Mouse (Mus musculus): ENCODE results near the gene Med24.

The Med24 gene

GRCm38 (mm10) chr11:98765421-98766309 lies 36.4 kb upstream of the Med24 start:
- no peak for DNase-seq

DNA sequence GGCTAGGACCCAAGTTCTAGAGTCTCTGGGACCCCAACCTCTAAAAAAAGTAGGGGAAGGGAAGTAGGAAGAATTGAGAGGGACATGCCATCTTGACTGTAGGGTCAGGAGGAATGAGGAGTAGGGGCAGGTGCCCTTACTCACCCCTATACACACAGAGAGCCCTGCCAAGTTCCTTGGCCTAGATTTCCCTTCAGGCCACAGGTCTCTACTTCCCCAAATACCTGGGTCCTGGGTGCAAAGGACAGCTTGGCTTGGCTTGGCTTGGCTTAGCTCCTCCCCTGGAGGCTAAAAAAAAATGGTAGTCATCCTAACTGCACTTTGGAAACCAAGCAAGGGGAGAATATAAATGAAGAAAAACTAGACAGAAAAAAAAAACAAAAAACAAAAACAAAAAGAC lies 35.5 kb upstream of the Med24 start:
- no peak for DNase-seq

DNA sequence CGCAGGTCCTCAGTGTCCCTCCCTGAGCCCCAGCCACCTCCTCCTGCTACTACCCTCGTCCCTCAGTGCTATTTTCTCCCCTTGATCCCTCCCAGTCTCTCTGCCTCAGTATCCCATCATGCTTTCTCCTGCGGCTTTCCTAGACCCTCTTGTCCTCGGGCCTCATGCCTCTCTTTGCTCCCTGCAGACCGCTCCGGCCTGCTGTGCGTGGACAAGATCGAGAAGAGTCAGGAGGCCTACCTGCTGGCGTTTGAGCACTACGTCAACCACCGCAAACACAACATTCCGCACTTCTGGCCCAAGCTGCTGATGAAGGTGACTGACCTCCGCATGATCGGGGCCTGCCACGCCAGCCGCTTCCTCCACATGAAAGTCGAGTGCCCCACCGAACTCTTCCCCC lies 34.9 kb upstream of the Med24 start:
- no peak for DNase-seq

- no peak for DNase-seq
Observed at GRCm38 (mm10) chr11:98763502-98763861, 34.2 kb upstream of the Med24 start.

DNA sequence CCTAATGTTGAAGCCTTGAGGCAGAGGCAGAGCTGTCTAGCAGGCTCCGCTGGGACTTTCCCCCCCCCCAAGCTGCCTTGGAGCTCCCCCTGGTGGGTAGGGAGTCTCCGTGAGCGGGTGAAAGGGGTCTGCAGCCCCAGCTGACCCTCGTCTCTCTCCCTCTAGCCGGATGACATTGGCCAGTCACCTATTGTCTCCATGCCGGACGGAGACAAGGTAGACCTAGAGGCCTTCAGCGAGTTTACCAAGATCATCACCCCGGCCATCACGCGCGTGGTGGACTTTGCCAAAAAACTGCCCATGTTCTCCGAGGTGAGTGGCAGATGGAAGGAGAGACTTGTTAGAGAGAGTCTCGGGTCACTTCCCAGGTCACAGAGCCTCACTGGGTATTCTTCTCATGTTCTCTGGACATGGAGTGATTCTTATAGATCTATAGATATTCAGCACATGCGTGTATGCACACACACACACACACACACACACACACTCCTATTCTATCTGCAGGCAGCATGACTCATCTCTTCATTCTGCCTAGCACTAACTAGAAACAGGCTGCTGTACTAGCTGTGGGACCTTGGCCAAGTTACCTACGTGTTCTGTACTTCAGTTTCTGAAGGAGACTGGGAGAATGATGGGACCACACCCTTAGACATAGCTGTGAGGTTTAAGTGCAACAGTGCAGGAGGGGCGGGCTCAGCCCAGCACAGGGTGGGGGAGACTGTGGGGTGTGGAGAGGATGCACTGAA lies 33.7 kb upstream of the Med24 start:
- DNase-seq, result no peak

DNA sequence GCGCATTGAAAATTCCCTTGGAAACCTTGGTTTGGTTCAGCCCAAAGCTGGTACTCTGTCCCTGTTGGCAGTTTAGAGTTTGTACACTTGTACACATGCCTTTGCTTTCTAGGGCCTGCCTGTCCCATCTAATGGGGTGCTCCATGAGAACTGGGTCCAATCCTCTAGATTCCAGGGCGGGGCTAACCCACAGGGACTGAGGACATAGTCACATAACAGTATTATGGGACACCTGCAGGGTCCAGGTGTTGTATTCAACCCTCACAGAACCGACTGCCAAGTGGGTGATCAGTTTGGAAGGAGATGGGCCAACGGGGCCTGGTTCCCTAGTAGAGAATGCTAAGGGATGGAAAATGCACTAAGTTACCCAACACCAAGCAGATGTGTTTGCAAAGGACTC lies 32.7 kb upstream of the Med24 start:
- DNase-seq, result no peak

- no peak for DNase-seq
Observed at GRCm38 (mm10) chr11:98756711-98757110, 27.5 kb upstream of the Med24 start.

DNA sequence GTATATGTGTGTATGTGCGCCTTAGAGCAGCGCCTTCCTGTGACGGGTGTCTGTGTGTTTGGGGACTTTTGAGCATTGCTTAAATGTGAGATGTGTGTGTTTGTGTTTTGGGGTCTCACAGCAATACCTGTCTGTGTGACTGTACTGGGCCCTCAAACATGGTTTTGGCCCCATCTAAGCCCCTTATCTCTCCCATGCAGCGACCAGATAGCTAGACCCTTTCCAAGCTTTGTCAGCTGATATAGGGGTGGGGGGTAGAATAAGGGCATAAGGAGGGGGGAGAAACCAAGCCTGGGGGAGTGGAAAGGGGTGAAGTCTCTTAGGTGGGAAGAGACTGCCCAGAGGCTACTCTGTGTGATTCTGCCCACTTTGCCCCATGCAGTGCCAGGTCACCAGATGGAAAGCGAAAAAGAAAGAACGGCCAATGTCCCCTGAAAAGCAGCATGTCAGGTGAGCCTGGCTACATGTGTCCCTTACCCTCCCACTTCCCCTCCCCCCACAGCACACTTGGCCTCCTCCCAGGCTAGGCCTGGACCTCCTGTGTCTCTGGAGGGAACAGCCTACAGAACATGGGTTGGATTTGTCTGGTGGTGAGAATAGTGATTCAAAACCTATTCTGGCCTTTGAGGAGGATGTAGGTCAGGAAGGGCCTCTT lies 26.6 kb upstream of the Med24 start:
- DNase-seq, result no peak

- peak; percentile 84 for DNase-seq
Observed at GRCm38 (mm10) chr11:98754621-98755181, 25.5 kb upstream of the Med24 start.

- DNase-seq, result no peak
Observed at GRCm38 (mm10) chr11:98754151-98754620, 25.0 kb upstream of the Med24 start.

- no peak for DNase-seq
Observed at GRCm38 (mm10) chr11:98753264-98753663, 24.0 kb upstream of the Med24 start.

DNA sequence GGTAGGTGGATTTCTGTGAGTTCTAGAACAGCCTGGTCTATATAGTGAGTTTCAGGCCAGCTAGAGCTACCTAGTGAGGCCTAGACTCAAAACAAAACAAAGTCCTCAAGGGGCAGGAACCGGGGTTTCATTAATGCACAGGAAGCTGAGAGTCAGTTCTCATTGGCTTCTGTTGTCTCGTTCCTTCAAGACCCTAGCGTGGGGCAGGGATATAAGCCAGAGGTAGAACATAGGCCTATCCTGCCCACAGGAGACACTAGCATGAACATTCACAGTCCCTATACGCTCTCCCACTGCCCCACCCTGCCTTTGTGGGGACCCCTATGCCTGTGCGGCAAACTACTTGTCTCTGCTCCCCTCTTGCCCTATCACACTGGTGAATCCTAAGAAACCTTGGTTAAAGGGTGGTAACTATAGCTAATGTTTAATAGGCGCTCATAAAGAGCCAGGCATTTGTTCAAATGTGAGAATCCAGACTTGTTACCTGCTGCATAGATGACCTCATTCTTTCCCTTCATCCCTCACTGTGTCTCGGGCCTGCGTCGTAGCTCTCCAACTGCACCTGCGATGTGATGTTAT lies 23.4 kb upstream of the Med24 start:
- no peak for DNase-seq

DNA sequence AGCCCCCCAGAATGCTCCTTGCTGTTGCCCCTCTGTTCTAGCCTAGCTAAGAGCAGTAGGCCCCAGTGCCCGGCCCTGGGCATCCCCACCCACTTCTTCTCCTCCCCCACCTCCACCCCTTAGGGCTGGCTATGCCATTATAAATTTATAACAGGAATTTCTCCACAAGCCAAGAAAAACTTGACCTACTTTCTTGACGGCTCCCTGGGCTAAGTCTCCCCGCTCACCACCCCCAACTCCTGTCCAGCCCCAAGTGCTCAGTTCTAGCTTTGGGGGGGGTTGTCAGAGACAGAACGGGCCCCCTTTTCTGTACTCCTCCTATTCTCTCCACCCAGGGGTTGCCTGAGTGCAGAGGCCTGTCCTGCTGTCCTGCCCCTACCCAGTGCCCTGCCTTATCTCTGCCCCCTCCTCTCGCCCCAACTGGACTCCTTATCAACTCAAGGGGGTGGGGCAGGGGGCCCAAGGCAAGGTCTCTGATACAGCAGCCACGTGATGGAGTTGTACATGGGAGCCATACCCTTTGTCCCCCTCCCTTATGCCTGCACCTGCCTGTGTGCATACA lies 22.1 kb upstream of the Med24 start:
- no peak for DNase-seq

DNA sequence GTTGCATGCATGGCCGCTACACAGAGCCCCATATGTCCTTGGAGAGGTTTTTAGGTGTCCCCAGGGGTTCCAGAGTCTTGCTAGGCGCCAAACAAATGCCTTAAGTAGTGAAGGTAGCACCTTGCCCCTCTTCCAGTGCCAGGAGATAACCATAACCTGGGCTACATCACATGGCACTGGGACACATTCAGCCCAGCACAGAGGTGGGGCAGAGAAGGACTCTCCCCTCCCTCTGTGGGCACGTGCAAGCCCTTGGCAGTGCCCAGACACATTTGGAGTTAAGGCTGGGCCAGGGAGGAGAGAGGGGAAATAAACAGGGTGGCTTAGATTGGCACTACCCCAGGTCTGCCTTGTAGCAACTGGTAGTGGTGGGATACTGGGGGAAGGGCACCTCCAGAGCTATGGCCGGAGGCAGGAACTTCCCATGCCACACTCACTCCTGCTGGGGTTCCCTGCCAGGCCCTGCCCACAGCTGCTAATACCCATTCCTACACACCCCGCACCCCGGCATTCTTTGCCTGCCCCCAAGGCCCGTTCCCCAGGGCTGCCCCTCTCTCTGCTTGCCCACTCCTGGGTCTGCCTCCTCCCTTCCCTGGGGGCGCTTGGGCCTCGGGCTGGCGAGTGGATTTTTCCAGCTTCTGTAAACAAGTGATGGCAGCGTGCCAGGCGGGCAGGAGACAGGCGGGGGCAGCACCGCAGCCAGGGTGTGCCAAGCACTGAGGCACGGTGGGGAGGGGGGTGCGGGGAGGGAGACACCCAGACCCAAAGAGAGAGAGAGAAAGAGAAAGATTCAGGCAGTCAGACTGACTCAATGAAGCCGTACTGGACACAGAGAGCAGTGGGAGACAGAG lies 21.3 kb upstream of the Med24 start:
- no peak for DNase-seq

- DNase-seq, result no peak
Observed at GRCm38 (mm10) chr11:98749716-98750115, 20.5 kb upstream of the Med24 start.

GRCm38 (mm10) chr11:98748506-98749416 lies 19.5 kb upstream of the Med24 start:
- no peak for DNase-seq

DNA sequence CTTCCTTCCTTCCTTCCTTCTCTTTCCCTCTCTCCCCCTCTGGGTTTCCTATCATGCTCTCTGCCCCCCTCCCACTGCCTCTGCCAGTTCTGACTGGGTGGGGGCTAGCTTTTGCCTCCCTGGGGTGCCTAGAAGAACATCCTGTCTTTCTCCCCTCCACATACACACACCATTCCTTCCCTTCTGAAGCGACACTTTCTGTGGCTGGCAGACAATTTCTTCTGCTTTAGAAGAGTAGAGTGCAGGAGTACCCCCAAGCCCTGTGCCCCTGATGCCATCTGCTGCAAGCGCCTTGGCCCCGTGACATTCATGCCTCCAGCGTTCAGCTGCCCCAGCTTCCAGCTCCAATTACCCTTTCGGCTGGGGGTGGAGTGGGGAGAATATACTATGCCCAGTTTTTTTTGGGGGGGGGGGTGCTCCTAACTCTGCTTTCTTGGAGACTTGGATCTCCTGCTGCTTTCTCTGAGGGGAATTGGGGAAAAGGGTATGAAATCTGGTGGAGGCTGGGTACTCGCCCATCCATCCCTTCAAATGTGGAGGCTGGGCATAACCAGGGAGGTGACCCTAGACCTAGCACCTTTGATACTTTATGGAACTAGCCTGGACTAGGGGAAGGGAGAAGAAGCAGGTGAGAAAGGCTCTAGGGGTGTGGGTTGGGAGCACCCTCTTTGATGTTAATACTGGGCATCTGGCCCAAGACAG lies 18.7 kb upstream of the Med24 start:
- peak; percentile 41 for DNase-seq

GRCm38 (mm10) chr11:98746855-98747693 lies 17.8 kb upstream of the Med24 start:
- DNase-seq, result peak; percentile 80

All from thymus, postnatal 25 days (tissue).